In the genomic region with DNA sequence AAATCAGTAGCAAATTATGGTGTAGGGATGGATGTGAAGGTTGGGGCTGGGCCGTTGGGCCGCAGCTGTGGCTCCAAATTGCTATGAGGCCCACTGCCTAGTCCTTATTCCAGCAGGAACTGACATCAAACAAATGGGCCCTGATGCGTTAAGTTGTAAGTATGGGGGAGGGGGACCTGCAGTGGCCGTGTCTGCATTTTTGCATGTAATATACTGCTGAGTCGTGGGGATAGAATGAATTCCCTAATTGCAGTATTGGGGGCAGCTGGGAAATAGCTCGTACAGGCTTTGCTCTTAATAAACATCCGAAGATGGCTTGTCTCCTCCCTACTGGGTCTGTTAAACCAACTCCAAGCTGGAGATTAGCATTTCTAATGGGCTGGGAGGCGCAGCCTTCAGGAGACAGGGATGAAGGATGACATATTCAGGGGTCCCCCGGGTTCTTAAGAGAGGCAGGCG, we compare ENCODE assay signal across 16 mouse cellular contexts. TPM values are rescaled to one million over a fixed set of nuclear protein-coding genes. Genes with fewer than 3 reads are reported as not detected.
DNase-seq lines count a peak whose midpoint lies in the region; ATAC-seq and TF ChIP-seq lines count a peak whose summit lies in the region.
"Had no signal": no experiment of that assay in that cellular context is flagged by ENCODE, and none has a peak within 500 bp of the region (broad histone marks: within the 10 kb centered on the region; RNA-seq: fewer than 3 reads in every experiment).

No protein-coding gene starts in this region.

- peaks cover 43% of the 10 kb centered on the region for H3K4me1 ChIP-seq in forebrain, embryonic 14.5 days (ENCODE audit: control insufficient read depth, insufficient read depth, low read length)
- H3K4me1 ChIP-seq in hindbrain, postnatal 0 days (ENCODE audit: insufficient read depth, low read length), result peaks cover 34% of the 10 kb centered on the region
- peaks cover 23% of the 10 kb centered on the region for H3K4me1 ChIP-seq in neural tube, embryonic 11.5 days (ENCODE audit: control insufficient read depth, insufficient read depth, low read length)
- 0 out of 2 replicates have a peak, but pooled peaks cover 3% of the 10 kb centered on the region for H3K4me1 ChIP-seq in lung, postnatal 0 days (ENCODE audit: insufficient read depth, low read depth, low read length)

- TF ChIP-seq EP300 in lung, postnatal 0 days (IDR thresholded peaks at IDR 0.05), result no peak

- H3K27me3 ChIP-seq in forebrain, embryonic 14.5 days (replicated peaks; ENCODE audit: control insufficient read depth, insufficient read depth, low read length), result no peaks in the 10 kb centered on the region
- no peaks in the 10 kb centered on the region for H3K27me3 ChIP-seq in hindbrain, postnatal 0 days (ENCODE audit: insufficient read depth, low read length)
- no peaks in the 10 kb centered on the region for H3K27me3 ChIP-seq in neural tube, embryonic 11.5 days (ENCODE audit: control insufficient read depth, insufficient read depth, low read length)
- no peaks in the 10 kb centered on the region for H3K27me3 ChIP-seq in lung, postnatal 0 days (replicated peaks; ENCODE audit: insufficient read depth, low read length)

- peak; percentile 43 for ATAC-seq in forebrain, embryonic 14.5 days
- no peak for ATAC-seq in hindbrain, postnatal 0 days
- peak; percentile 69 for ATAC-seq in neural tube, embryonic 11.5 days (ENCODE audit: insufficient read depth, low FRiP score, low TSS enrichment)
- ATAC-seq in lung, postnatal 0 days, result no peak

- no peak overlapping the region for H3K4me3 ChIP-seq in forebrain, embryonic 14.5 days (ENCODE audit: low read depth, low read length)
- no peak overlapping the region for H3K4me3 ChIP-seq in hindbrain, postnatal 0 days (ENCODE audit: low read length)
- no peak overlapping the region for H3K4me3 ChIP-seq in neural tube, embryonic 11.5 days (ENCODE audit: low read depth, low read length)
- H3K4me3 ChIP-seq in lung, postnatal 0 days (ENCODE audit: low read depth, low read length), result no peak overlapping the region
- H3K4me3 ChIP-seq: embryonic facial prominence, embryonic 13.5 days; heart, adult 2 months; kidney, embryonic 15.5 days; limb, embryonic 13.5 days; lung, embryonic 15.5 days had no signal

- peak; percentile 57 for DNase-seq in embryo, embryonic 11 days
- DNase-seq in forebrain, embryonic 14.5 days (ENCODE audit: low spot score), result peak; percentile 74
- DNase-seq in hindbrain, postnatal 0 days (ENCODE audit: low spot score), result peak; percentile 64
- DNase-seq in neural tube, embryonic 11.5 days (ENCODE audit: low spot score), result peak; percentile 76
- no peak for DNase-seq in heart, adult 18-20 months
- DNase-seq in layer of hippocampus, adult 11-12 months (ENCODE audit: low spot score), result no peak
- no peak for DNase-seq in lung, postnatal 0 days (ENCODE audit: low spot score)
- DNase-seq: cerebellum, adult 18-20 months; heart, adult 2 months; thymus, postnatal 4 days had no signal

- TF ChIP-seq CTCF in hindbrain, postnatal 0 days (IDR thresholded peaks at IDR 0.05; ENCODE audit: low read depth), result no peak
- TF ChIP-seq CTCF in lung, postnatal 0 days (IDR thresholded peaks at IDR 0.05), result no peak

- H3K9me3 ChIP-seq in forebrain, embryonic 14.5 days (replicated peaks; ENCODE audit: control insufficient read depth, low read length), result no peaks in the 10 kb centered on the region
- H3K9me3 ChIP-seq in hindbrain, postnatal 0 days (ENCODE audit: low read length), result no peaks in the 10 kb centered on the region
- no peaks in the 10 kb centered on the region for H3K9me3 ChIP-seq in neural tube, embryonic 11.5 days (ENCODE audit: control insufficient read depth, low read length)
- H3K9me3 ChIP-seq in lung, postnatal 0 days (ENCODE audit: low read length), result no peaks in the 10 kb centered on the region
- H3K9me3 ChIP-seq: embryonic facial prominence, embryonic 13.5 days; kidney, embryonic 15.5 days; limb, embryonic 13.5 days; lung, embryonic 15.5 days had no signal

- no peaks in the 10 kb centered on the region for H3K36me3 ChIP-seq in forebrain, embryonic 14.5 days (ENCODE audit: control insufficient read depth, insufficient read depth, low read length)
- no peaks in the 10 kb centered on the region for H3K36me3 ChIP-seq in hindbrain, postnatal 0 days (ENCODE audit: insufficient read depth, low read length)
- H3K36me3 ChIP-seq in neural tube, embryonic 11.5 days (ENCODE audit: control insufficient read depth, insufficient read depth, low read length), result no peaks in the 10 kb centered on the region
- H3K36me3 ChIP-seq in lung, postnatal 0 days (ENCODE audit: insufficient read depth, low read length), result no peaks in the 10 kb centered on the region
- H3K36me3 ChIP-seq: embryonic facial prominence, embryonic 13.5 days; kidney, embryonic 15.5 days; limb, embryonic 13.5 days; lung, embryonic 15.5 days had no signal

- no peak overlapping the region for H3K9ac ChIP-seq in forebrain, embryonic 14.5 days (ENCODE audit: low read length)
- no peak overlapping the region for H3K9ac ChIP-seq in hindbrain, postnatal 0 days (replicated peaks; ENCODE audit: low read length)
- H3K9ac ChIP-seq in neural tube, embryonic 11.5 days (ENCODE audit: low read length), result no peak overlapping the region
- H3K9ac ChIP-seq in lung, postnatal 0 days (replicated peaks; ENCODE audit: low read depth), result no peak overlapping the region
- H3K9ac ChIP-seq: embryonic facial prominence, embryonic 13.5 days; kidney, embryonic 15.5 days; limb, embryonic 13.5 days; lung, embryonic 15.5 days had no signal

- peak overlapping the region; percentile 84 for H3K27ac ChIP-seq in forebrain, embryonic 14.5 days (ENCODE audit: low read depth, low read length)
- H3K27ac ChIP-seq in hindbrain, postnatal 0 days, result peak overlapping the region; percentile 52
- peak overlapping the region; percentile 85 for H3K27ac ChIP-seq in neural tube, embryonic 11.5 days (ENCODE audit: low read depth, low read length)
- no peak overlapping the region for H3K27ac ChIP-seq in lung, postnatal 0 days (ENCODE audit: low read length)
- H3K27ac ChIP-seq: embryonic facial prominence, embryonic 13.5 days; heart, adult 2 months; kidney, embryonic 15.5 days; limb, embryonic 13.5 days; lung, embryonic 15.5 days had no signal

- no peak overlapping the region for H3K4me2 ChIP-seq in forebrain, embryonic 14.5 days (ENCODE audit: low read length)
- no peak overlapping the region for H3K4me2 ChIP-seq in hindbrain, postnatal 0 days (ENCODE audit: low read depth, low read length)
- H3K4me2 ChIP-seq in neural tube, embryonic 11.5 days (ENCODE audit: low read depth), result no peak overlapping the region
- no peak overlapping the region for H3K4me2 ChIP-seq in lung, postnatal 0 days (replicated peaks; ENCODE audit: low read depth, low read length)
- H3K4me2 ChIP-seq: embryonic facial prominence, embryonic 13.5 days; kidney, embryonic 15.5 days; limb, embryonic 13.5 days; lung, embryonic 15.5 days had no signal

- 22% methylated on average over 10 of the region's 10 CpGs for WGBS in forebrain, embryonic 14.5 days
- 18% methylated on average over 10 of the region's 10 CpGs for WGBS in hindbrain, postnatal 0 days
- 6% methylated on average over 10 of the region's 10 CpGs for WGBS in neural tube, embryonic 11.5 days
- 38% methylated on average over 10 of the region's 10 CpGs for WGBS in lung, postnatal 0 days

RNA-seq across cellular contexts. Expression of a gene that starts 19.3 kb away (rescaled TPM):
- 68.0 and 102 TPM in 2 replicates for polyA plus RNA-seq in forebrain, embryonic 14.5 days (2014; fragmentation: Nextera tagmentation; extraction: Ambion mirVana)
- total RNA-seq in hindbrain, postnatal 0 days (2014; rRNA removed), result 67.6 and 84.0 TPM in 2 replicates
- 17.7 and 19.2 TPM in 2 replicates for polyA plus RNA-seq in hindbrain, postnatal 0 days (2015; fragmentation: Nextera tagmentation; extraction: Ambion mirVana)
- 53.2 and 59.9 TPM in 2 replicates for polyA plus RNA-seq in neural tube, embryonic 11.5 days (2014; fragmentation: Nextera tagmentation; extraction: Ambion mirVana)
- 1 to 10 TPM; 3.1 to 4.0 TPM for total RNA-seq in heart, adult 18-20 months (2021)
- polyA plus RNA-seq in lung, postnatal 0 days (2015; fragmentation: Nextera tagmentation; extraction: Ambion mirVana), result 0.02 and 0.04 TPM in 2 replicates
- total RNA-seq: hematopoietic stem cell, adult 5-6 weeks; monocyte, adult 5-6 weeks had no signal

RNA-seq across cellular contexts. Expression of a gene that starts 56.3 kb away (rescaled TPM):
- polyA plus RNA-seq in forebrain, embryonic 14.5 days (2014; fragmentation: Nextera tagmentation; extraction: Ambion mirVana), result 0.74 and 1.1 TPM in 2 replicates
- total RNA-seq in hindbrain, postnatal 0 days (2014; rRNA removed), result 2.8 and 3.0 TPM in 2 replicates
- polyA plus RNA-seq in hindbrain, postnatal 0 days (2015; fragmentation: Nextera tagmentation; extraction: Ambion mirVana), result 0.74 and 0.78 TPM in 2 replicates
- 1.4 and 1.8 TPM in 2 replicates for polyA plus RNA-seq in neural tube, embryonic 11.5 days (2014; fragmentation: Nextera tagmentation; extraction: Ambion mirVana)
- total RNA-seq in heart, adult 18-20 months (2021), result 1 to 10 TPM; 1.5 TPM
- 1.3 and 1.7 TPM in 2 replicates for polyA plus RNA-seq in lung, postnatal 0 days (2015; fragmentation: Nextera tagmentation; extraction: Ambion mirVana)

Comparison
In these comparisons a context has a peak if more than half of its experiments do, and no peak if none do; other contexts are left out.
1. DNase-seq: peak in embryo, embryonic 11 days (single experiment), forebrain, embryonic 14.5 days (single experiment), hindbrain, postnatal 0 days (single experiment) and neural tube, embryonic 11.5 days (single experiment); none in heart, adult 18-20 months (0 of 2), layer of hippocampus, adult 11-12 months (single experiment) and lung, postnatal 0 days (single experiment).
2. ATAC-seq: peak in forebrain, embryonic 14.5 days (single experiment) and neural tube, embryonic 11.5 days (single experiment); none in hindbrain, postnatal 0 days (single experiment) and lung, postnatal 0 days (single experiment).
3. RNA of a gene that starts 19.3 kb away (polyA plus RNA-seq): 68.0 to 102 TPM in forebrain, embryonic 14.5 days, 53.2 to 59.9 TPM in neural tube, embryonic 11.5 days and 17.7 to 19.2 TPM in hindbrain, postnatal 0 days; 0.02 to 0.04 TPM in lung, postnatal 0 days; every median in the first group is over 10 times any median in the second.